Mouse (Mus musculus): ENCODE data around the gene St7. TPM values are rescaled to one million over a fixed set of nuclear protein-coding genes. Genes with fewer than 3 reads are reported as not detected.

St7 gene
- polyA plus RNA-seq, 1 experiment from 2014 or later: 22.4 TPM

DNA sequence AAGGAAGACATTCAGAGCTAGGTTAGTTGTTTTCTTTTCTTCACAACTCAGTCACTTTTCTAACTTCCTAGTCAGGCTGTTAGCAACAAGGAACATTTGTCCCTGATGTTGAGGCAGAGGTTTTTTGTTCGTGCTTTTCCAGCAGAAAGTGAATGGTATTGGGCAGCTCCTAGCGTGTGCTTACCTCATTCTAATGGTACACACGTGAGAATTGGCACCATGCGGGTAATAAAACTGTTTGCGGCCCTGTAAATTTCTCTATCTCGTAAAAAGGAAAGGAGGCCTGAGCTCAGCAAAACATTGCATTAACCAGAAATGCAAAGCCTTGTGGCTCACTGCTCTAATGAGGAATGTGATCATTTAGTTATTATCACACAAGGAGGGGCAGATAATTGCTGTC, 143.0 kb downstream of the St7 start:
- WGBS: 49% methylated on average over 6 of the region's 6 CpGs
- Histone ChIP-seq H3K9me3 (ENCODE audit: control insufficient read depth, low read length) (no peaks in the 10 kb centered on the region), H3K27ac (ENCODE audit: low read depth, low read length) (no peak overlapping the region), H3K4me2 (replicated peaks; ENCODE audit: low read depth, low read length) (no peak overlapping the region), H3K27me3 (ENCODE audit: control insufficient read depth, insufficient read depth, low read length) (no peaks in the 10 kb centered on the region), H3K36me3 (ENCODE audit: control insufficient read depth, insufficient read depth, low read length) (no peaks in the 10 kb centered on the region), H3K4me3 (ENCODE audit: low read length) (no peak overlapping the region), H3K4me1 (ENCODE audit: control insufficient read depth, insufficient read depth, low read length) (no peaks in the 10 kb centered on the region), H3K9ac (ENCODE audit: low read depth, low read length) (no peak overlapping the region)
- ATAC-seq (ENCODE audit: low FRiP score, low TSS enrichment): no peak

- Histone ChIP-seq H3K9me3 (ENCODE audit: control insufficient read depth, low read length) (no peaks in the 10 kb centered on the region), H3K27ac (ENCODE audit: low read depth, low read length) (no peak overlapping the region), H3K4me2 (replicated peaks; ENCODE audit: low read depth, low read length) (no peak overlapping the region), H3K36me3 (ENCODE audit: control insufficient read depth, insufficient read depth, low read length) (no peaks in the 10 kb centered on the region), H3K9ac (ENCODE audit: low read depth, low read length) (no peak overlapping the region), H3K4me3 (ENCODE audit: low read length) (no peak overlapping the region), H3K4me1 (ENCODE audit: control insufficient read depth, insufficient read depth, low read length) (no peaks in the 10 kb centered on the region), H3K27me3 (ENCODE audit: control insufficient read depth, insufficient read depth, low read length) (no peaks in the 10 kb centered on the region)
- ATAC-seq (ENCODE audit: low FRiP score, low TSS enrichment): no peak
- 87% methylated on average over 1 of the region's 1 CpGs for WGBS
Measured at GRCm38 (mm10) chr6:17837676-17838075, 144.9 kb downstream of the St7 start.

- Histone ChIP-seq H3K4me3 (ENCODE audit: low read length) (no peak overlapping the region), H3K4me1 (ENCODE audit: control insufficient read depth, insufficient read depth, low read length) (no peaks in the 10 kb centered on the region), H3K4me2 (replicated peaks; ENCODE audit: low read depth, low read length) (no peak overlapping the region), H3K27me3 (ENCODE audit: control insufficient read depth, insufficient read depth, low read length) (no peaks in the 10 kb centered on the region), H3K9ac (ENCODE audit: low read depth, low read length) (no peak overlapping the region), H3K36me3 (ENCODE audit: control insufficient read depth, insufficient read depth, low read length) (no peaks in the 10 kb centered on the region), H3K9me3 (ENCODE audit: control insufficient read depth, low read length) (no peaks in the 10 kb centered on the region), H3K27ac (ENCODE audit: low read depth, low read length) (no peak overlapping the region)
- 88% methylated on average over 29 of the region's 29 CpGs for WGBS
- no peak for ATAC-seq (ENCODE audit: low FRiP score, low TSS enrichment)
Measured at GRCm38 (mm10) chr6:17840431-17840830, 147.7 kb downstream of the St7 start.

GRCm38 (mm10) chr6:17842759-17843158, 150.0 kb downstream of the St7 start:
- 36% methylated on average over 3 of the region's 3 CpGs for WGBS
- Histone ChIP-seq H3K4me1 (ENCODE audit: control insufficient read depth, insufficient read depth, low read length) (no peaks in the 10 kb centered on the region), H3K4me2 (replicated peaks; ENCODE audit: low read depth, low read length) (no peak overlapping the region), H3K4me3 (ENCODE audit: low read length) (no peak overlapping the region), H3K27me3 (ENCODE audit: control insufficient read depth, insufficient read depth, low read length) (no peaks in the 10 kb centered on the region), H3K36me3 (ENCODE audit: control insufficient read depth, insufficient read depth, low read length) (no peaks in the 10 kb centered on the region), H3K27ac (ENCODE audit: low read depth, low read length) (no peak overlapping the region), H3K9ac (ENCODE audit: low read depth, low read length) (no peak overlapping the region), H3K9me3 (ENCODE audit: control insufficient read depth, low read length) (no peaks in the 10 kb centered on the region)
- ATAC-seq (ENCODE audit: low FRiP score, low TSS enrichment): no peak

DNA sequence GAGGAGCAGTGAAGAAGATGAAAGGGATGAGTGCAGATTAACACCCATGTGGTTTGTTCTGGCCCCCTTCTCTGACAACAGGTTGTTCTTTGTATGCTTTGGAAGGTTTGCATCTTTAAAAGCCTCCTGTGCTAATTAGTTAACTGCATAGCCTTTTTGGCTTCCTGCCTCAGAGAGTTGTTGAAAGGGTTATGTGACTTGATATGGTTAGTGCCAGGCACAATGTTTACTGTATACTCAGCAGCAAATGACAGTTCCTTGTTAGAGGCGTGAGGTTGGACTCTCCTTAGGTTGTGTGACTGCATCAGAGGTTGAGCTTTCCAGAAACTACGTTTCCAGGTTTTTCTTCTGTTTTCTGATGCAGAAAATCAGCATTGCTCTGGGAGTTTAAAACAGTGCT, 158.6 kb downstream of the St7 start:
- H3K27me3 ChIP-seq (ENCODE audit: control insufficient read depth, insufficient read depth, low read length): no peaks in the 10 kb centered on the region
- H3K9me3 ChIP-seq (ENCODE audit: control insufficient read depth, low read length): no peaks in the 10 kb centered on the region
- H3K4me1 ChIP-seq (ENCODE audit: control insufficient read depth, insufficient read depth, low read length): no peaks in the 10 kb centered on the region
- H3K4me3 ChIP-seq (ENCODE audit: low read length): no peak overlapping the region
- WGBS: 54% methylated on average over 2 of the region's 2 CpGs
- no peak overlapping the region for H3K9ac ChIP-seq (ENCODE audit: low read depth, low read length)
- peaks cover 5% of the 10 kb centered on the region; the same call in 1 of the 2 replicates for H3K36me3 ChIP-seq (ENCODE audit: control insufficient read depth, insufficient read depth, low read length)
- no peak for ATAC-seq (ENCODE audit: low FRiP score, low TSS enrichment)
- no peak overlapping the region for H3K27ac ChIP-seq (ENCODE audit: low read depth, low read length)
- H3K4me2 ChIP-seq (replicated peaks; ENCODE audit: low read depth, low read length): no peak overlapping the region

DNA sequence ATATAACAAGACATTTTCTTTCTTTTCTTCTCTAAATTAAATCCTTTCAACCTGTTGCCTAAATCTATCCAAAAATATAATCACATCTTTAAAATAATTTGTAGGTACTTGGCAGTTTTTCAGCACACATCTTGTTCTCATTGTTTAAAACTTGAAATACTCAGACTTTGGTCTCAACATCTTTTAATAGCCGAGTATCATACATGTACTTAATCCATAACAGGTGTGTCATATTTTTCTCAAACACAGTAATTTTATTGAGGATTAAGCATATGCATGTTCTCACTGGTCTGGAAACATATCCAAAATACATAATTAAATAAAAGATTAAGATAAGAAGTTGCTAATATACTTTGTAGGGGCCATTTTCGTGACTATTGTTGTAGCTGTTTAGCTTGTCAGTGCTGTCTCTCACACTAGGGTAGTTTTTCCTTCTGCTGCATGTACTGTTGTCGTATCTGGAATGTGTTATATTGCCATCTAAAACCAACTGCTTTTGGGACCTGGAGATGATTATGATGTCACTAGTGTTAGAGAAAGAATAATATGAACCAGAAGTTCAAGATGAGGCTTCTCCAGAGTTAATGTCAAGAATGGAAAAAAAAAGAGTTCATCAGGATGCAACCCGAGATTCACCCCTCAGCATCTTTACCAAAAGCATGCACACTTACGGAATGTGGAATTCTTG, 161.0 kb downstream of the St7 start:
- Histone ChIP-seq H3K4me1 (ENCODE audit: control insufficient read depth, insufficient read depth, low read length) (no peaks in the 10 kb centered on the region), H3K4me3 (ENCODE audit: low read length) (no peak overlapping the region), H3K27ac (ENCODE audit: low read depth, low read length) (no peak overlapping the region), H3K9ac (ENCODE audit: low read depth, low read length) (no peak overlapping the region), H3K9me3 (ENCODE audit: control insufficient read depth, low read length) (no peaks in the 10 kb centered on the region), H3K27me3 (ENCODE audit: control insufficient read depth, insufficient read depth, low read length) (no peaks in the 10 kb centered on the region), H3K36me3 (ENCODE audit: control insufficient read depth, insufficient read depth, low read length) (peaks cover 5% of the 10 kb centered on the region; the same call in 1 of the 2 replicates), H3K4me2 (replicated peaks; ENCODE audit: low read depth, low read length) (no peak overlapping the region)
- WGBS: 79% methylated on average over 5 of the region's 5 CpGs
- ATAC-seq (ENCODE audit: low FRiP score, low TSS enrichment): no peak

- no peak for ATAC-seq (ENCODE audit: low FRiP score, low TSS enrichment)
- 96% methylated on average over 2 of the region's 2 CpGs for WGBS
- Histone ChIP-seq H3K27me3 (ENCODE audit: control insufficient read depth, insufficient read depth, low read length) (no peaks in the 10 kb centered on the region), H3K9ac (ENCODE audit: low read depth, low read length) (no peak overlapping the region), H3K9me3 (ENCODE audit: control insufficient read depth, low read length) (no peaks in the 10 kb centered on the region), H3K4me3 (ENCODE audit: low read length) (no peak overlapping the region), H3K27ac (ENCODE audit: low read depth, low read length) (no peak overlapping the region), H3K36me3 (ENCODE audit: control insufficient read depth, insufficient read depth, low read length) (peaks cover 5% of the 10 kb centered on the region; the same call in 1 of the 2 replicates), H3K4me2 (replicated peaks; ENCODE audit: low read depth, low read length) (no peak overlapping the region), H3K4me1 (ENCODE audit: control insufficient read depth, insufficient read depth, low read length) (no peaks in the 10 kb centered on the region)
Measured at GRCm38 (mm10) chr6:17855616-17856015, 162.9 kb downstream of the St7 start.

DNA sequence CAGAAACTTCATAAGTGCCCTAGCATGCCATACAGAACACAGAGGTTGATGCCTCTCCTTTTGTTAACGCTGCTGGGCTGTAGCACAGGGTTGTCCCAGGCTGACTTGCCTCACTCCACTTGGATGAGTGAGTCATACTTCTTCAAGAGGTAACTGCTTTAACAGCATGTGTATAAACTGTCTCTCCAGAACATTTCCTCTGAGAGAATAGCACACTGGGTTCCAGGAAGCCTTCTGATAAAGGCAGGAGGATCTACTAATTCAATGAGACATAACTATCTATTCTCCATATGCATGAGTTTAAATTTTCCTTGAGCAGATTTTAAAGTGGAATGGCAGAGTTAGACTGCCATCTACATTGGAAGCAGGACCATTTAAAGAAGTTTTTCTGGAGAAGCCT, 166.8 kb downstream of the St7 start:
- Histone ChIP-seq H3K27me3 (ENCODE audit: control insufficient read depth, insufficient read depth, low read length) (no peaks in the 10 kb centered on the region), H3K4me3 (ENCODE audit: low read length) (no peak overlapping the region), H3K4me2 (replicated peaks; ENCODE audit: low read depth, low read length) (no peak overlapping the region), H3K9ac (ENCODE audit: low read depth, low read length) (no peak overlapping the region), H3K9me3 (ENCODE audit: control insufficient read depth, low read length) (no peaks in the 10 kb centered on the region), H3K27ac (ENCODE audit: low read depth, low read length) (no peak overlapping the region), H3K36me3 (ENCODE audit: control insufficient read depth, insufficient read depth, low read length) (no peaks in the 10 kb centered on the region; the same call in 1 of the 2 replicates), H3K4me1 (ENCODE audit: control insufficient read depth, insufficient read depth, low read length) (no peaks in the 10 kb centered on the region)
- no peak for ATAC-seq (ENCODE audit: low FRiP score, low TSS enrichment)
- WGBS: 90% methylated on average over 1 of the region's 1 CpGs

DNA sequence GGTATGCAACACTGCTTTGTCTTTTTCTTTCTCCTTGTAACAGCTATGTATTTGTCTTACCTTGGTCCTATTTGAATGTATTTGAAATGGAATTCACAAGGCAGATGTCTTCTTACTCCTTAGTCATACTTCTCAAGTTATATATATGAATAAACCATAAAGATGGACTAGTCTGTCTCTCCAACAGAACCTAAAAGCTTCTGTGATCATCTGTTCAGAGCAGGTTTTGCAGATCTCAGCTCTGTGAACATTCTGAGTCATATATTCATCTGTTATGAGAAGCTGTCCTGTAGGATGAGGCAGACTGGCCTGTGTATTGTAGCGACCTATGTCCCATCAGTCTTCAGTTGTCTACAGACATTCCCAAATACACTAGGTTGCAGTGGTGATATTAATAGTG, 167.7 kb downstream of the St7 start:
- no peaks in the 10 kb centered on the region for H3K27me3 ChIP-seq (ENCODE audit: control insufficient read depth, insufficient read depth, low read length)
- no peak for ATAC-seq (ENCODE audit: low FRiP score, low TSS enrichment)
- no peak overlapping the region for H3K4me2 ChIP-seq (replicated peaks; ENCODE audit: low read depth, low read length)
- no peak overlapping the region for H3K4me3 ChIP-seq (ENCODE audit: low read length)
- no peaks in the 10 kb centered on the region for H3K4me1 ChIP-seq (ENCODE audit: control insufficient read depth, insufficient read depth, low read length)
- H3K9ac ChIP-seq (ENCODE audit: low read depth, low read length): no peak overlapping the region
- no peak overlapping the region for H3K27ac ChIP-seq (ENCODE audit: low read depth, low read length)
- H3K9me3 ChIP-seq (ENCODE audit: control insufficient read depth, low read length): no peaks in the 10 kb centered on the region
- H3K36me3 ChIP-seq (ENCODE audit: control insufficient read depth, insufficient read depth, low read length): no peaks in the 10 kb centered on the region; the same call in 1 of the 2 replicates
- WGBS: 92% methylated on average over 1 of the region's 1 CpGs
